Mouse (Mus musculus) kidney, adult 2 months (tissue): ENCODE data around the gene Chaf1a. TPM values are rescaled to one million over a fixed set of nuclear protein-coding genes. Genes with fewer than 3 reads are reported as not detected.

Source experiments
- DNase-seq: peaks from one replicate; pipeline ENCODE4 v3.0.0; 2021
- H3K27ac ChIP-seq: fragments of 200-500 bp; 2 replicates; pipeline ENCODE4 v1.5.1; 2012; ENCODE audit warnings: low read depth, low read length, control low read depth, inconsistent platforms; ENCODE audit not compliant: insufficient read depth
- H3K27me3 ChIP-seq: fragments of 200-500 bp; replicated peaks from 2 replicates; pipeline ENCODE4 v1.6.1; 2012; ENCODE audit warnings: mild to moderate bottlenecking, moderate library complexity, low read length, inconsistent platforms; ENCODE audit not compliant: control insufficient read depth, insufficient read depth
- H3K36me3 ChIP-seq: fragments of 200-500 bp; 2 replicates; pipeline ENCODE4 v1.6.1; 2012; ENCODE audit warnings: mild to moderate bottlenecking, moderate library complexity, low read length, inconsistent platforms; ENCODE audit not compliant: control insufficient read depth, insufficient read depth
- H3K4me1 ChIP-seq: fragments of 200-500 bp; 2 replicates; pipeline ENCODE4 v1.6.1; 2011; ENCODE audit warnings: low read length; ENCODE audit not compliant: control insufficient read depth, insufficient read depth
- H3K4me3 ChIP-seq: fragments of 200-500 bp; 2 replicates; pipeline ENCODE4 v1.5.1; 2011; ENCODE audit warnings: mild to moderate bottlenecking, low read depth, low read length, control low read depth; ENCODE audit not compliant: insufficient read depth
- CTCF ChIP-seq: fragments of 200-500 bp; conservative IDR thresholded peaks from 2 replicates; pipeline ENCODE4 v1.5.1; 2011; ENCODE audit warnings: low read depth, mild to moderate bottlenecking, control low read depth, low read length, moderate library complexity, mixed read lengths; ENCODE audit not compliant: insufficient read depth, insufficient read length
- POLR2A ChIP-seq: fragments of 200-500 bp; IDR thresholded peaks from one replicate; pipeline ENCODE4 v1.6.1; 2011; ENCODE audit warnings: low read depth, low read length, control low read depth
- WGBS: fragments of 180-500 bp; shearing (Covaris S2); methylation state at CpG from one replicate; pipeline ENCODE4 v1.1.7; 2018; 5-methylcytosine and 5-hydroxymethylcytosine counted together
- polyA plus RNA-seq: library from polyadenylated mRNA; depleted of rRNA; stranded (reverse); fragments of >200 nt; gene quantifications from 2 replicates; pipeline ENCODE4 v1.2.3, GENCODE M21; 2012

Chaf1a gene
- polyA plus RNA-seq, 1 experiment: 1.2 TPM

GRCm38 (mm10) chr17:56007444-56008355, 32.5 kb upstream of the Chaf1a start:
- no peaks in the 10 kb centered on the region for H3K36me3 ChIP-seq
- peaks cover 3% of the 10 kb centered on the region; the same call in 1 of the 2 replicates for H3K4me1 ChIP-seq
- H3K27ac ChIP-seq: peak overlapping the region; percentile 48
- DNase-seq: no peak
- H3K4me3 ChIP-seq: no peak overlapping the region; the same call in 1 of the 2 replicates
- WGBS: 28% methylated on average over 14 of the region's 14 CpGs
- H3K27me3 ChIP-seq: no peaks in the 10 kb centered on the region
- TF ChIP-seq CTCF: no peak
- no peak for TF ChIP-seq POLR2A

GRCm38 (mm10) chr17:56008356-56009087, 31.7 kb upstream of the Chaf1a start:
- H3K4me1 ChIP-seq: peaks cover 3% of the 10 kb centered on the region; the same call in 1 of the 2 replicates
- WGBS: under 1% methylated on average over 21 of the region's 21 CpGs
- peak overlapping the region; percentile 76 for H3K27ac ChIP-seq
- TF ChIP-seq POLR2A: no peak
- no peak for TF ChIP-seq CTCF
- H3K4me3 ChIP-seq: peak overlapping the region; percentile 83
- no peaks in the 10 kb centered on the region for H3K27me3 ChIP-seq
- no peaks in the 10 kb centered on the region for H3K36me3 ChIP-seq
- peak; percentile 98 for DNase-seq

GRCm38 (mm10) chr17:56009088-56009961, 30.9 kb upstream of the Chaf1a start:
- peak overlapping the region; percentile 76 for H3K27ac ChIP-seq
- H3K4me3 ChIP-seq: peak overlapping the region; percentile 83
- H3K27me3 ChIP-seq: no peaks in the 10 kb centered on the region
- peak; percentile 64 for TF ChIP-seq POLR2A
- TF ChIP-seq CTCF: peak; percentile 38
- 1% methylated on average over 62 of the region's 62 CpGs for WGBS
- DNase-seq: peak; percentile 97
- peaks cover 3% of the 10 kb centered on the region; the same call in 1 of the 2 replicates for H3K4me1 ChIP-seq
- H3K36me3 ChIP-seq: no peaks in the 10 kb centered on the region

GRCm38 (mm10) chr17:56009962-56010240, 30.3 kb upstream of the Chaf1a start:
- TF ChIP-seq CTCF: no peak
- TF ChIP-seq POLR2A: no peak
- Histone ChIP-seq H3K4me1 (peaks cover 3% of the 10 kb centered on the region; the same call in 1 of the 2 replicates), H3K4me3 (peak overlapping the region; percentile 83), H3K27ac (no peak overlapping the region), H3K36me3 (no peaks in the 10 kb centered on the region), H3K27me3 (no peaks in the 10 kb centered on the region)
- WGBS: 47% methylated on average over 2 of the region's 2 CpGs
- DNase-seq: no peak

- H3K4me1 ChIP-seq: peaks cover 3% of the 10 kb centered on the region; the same call in 1 of the 2 replicates
- no peak for DNase-seq
- TF ChIP-seq CTCF: no peak
- TF ChIP-seq POLR2A: no peak
- no peak overlapping the region for H3K27ac ChIP-seq
- WGBS: 67% methylated on average over 14 of the region's 14 CpGs
- no peaks in the 10 kb centered on the region for H3K36me3 ChIP-seq
- no peak overlapping the region for H3K4me3 ChIP-seq
- no peaks in the 10 kb centered on the region for H3K27me3 ChIP-seq
These were observed 30.0 kb upstream of the Chaf1a start for GRCm38 (mm10) chr17:56010255-56010654.

GRCm38 (mm10) chr17:56010681-56011080, 29.6 kb upstream of the Chaf1a start:
- Histone ChIP-seq H3K27me3 (no peaks in the 10 kb centered on the region), H3K4me1 (peaks cover 3% of the 10 kb centered on the region; the same call in 1 of the 2 replicates), H3K4me3 (no peak overlapping the region), H3K36me3 (no peaks in the 10 kb centered on the region), H3K27ac (no peak overlapping the region)
- 5% methylated on average over 9 of the region's 9 CpGs for WGBS
- peak; percentile 78 for DNase-seq
- TF ChIP-seq POLR2A (no peak), CTCF (peak; percentile 96)
